Mouse (Mus musculus) embryonic facial prominence, embryonic 11.5 days (tissue): Measurements from ENCODE around the gene Frmd4a. TPM values are rescaled to one million over a fixed set of nuclear protein-coding genes. Genes with fewer than 3 reads are reported as not detected.

Experiments used
- ATAC-seq: fragments of 200-750 bp; cut with Nextera tagmentation; replicated peaks from 2 replicates; pipeline ENCODE4 v1.8.0; 2017; ENCODE audit warnings: low read depth; ENCODE audit not compliant: insufficient number of reproducible peaks, low FRiP score, low TSS enrichment
- DNase-seq: peaks from one replicate; pipeline ENCODE4 v3.0.0-alpha.2; 2015; ENCODE audit warnings: low spot score
- H3K27ac ChIP-seq: fragments of 300-500 bp; sonication (generic); replicated peaks from 2 replicates; pipeline ENCODE4 v1.5.1; 2014; ENCODE audit warnings: mild to moderate bottlenecking, low read depth, low read length, control low read depth
- H3K27me3 ChIP-seq: fragments of 300-500 bp; sonication (generic); 2 replicates; pipeline ENCODE4 v1.6.1; 2014; ENCODE audit warnings: mild to moderate bottlenecking, low read length, moderate library complexity, mixed read lengths; ENCODE audit not compliant: control insufficient read depth, insufficient read depth
- H3K36me3 ChIP-seq: fragments of 300-500 bp; sonication (generic); replicated peaks from 2 replicates; pipeline ENCODE4 v1.6.1; 2014; ENCODE audit warnings: low read depth, mild to moderate bottlenecking, low read length, moderate library complexity, mixed read lengths; ENCODE audit not compliant: control insufficient read depth, insufficient read depth
- H3K4me1 ChIP-seq: fragments of 300-500 bp; sonication (generic); 2 replicates; pipeline ENCODE4 v1.6.1; 2014; ENCODE audit warnings: low read length, mixed read lengths; ENCODE audit not compliant: control insufficient read depth, insufficient read depth
- H3K4me2 ChIP-seq: fragments of 300-500 bp; sonication (generic); 2 replicates; pipeline ENCODE4 v1.6.1; 2014; ENCODE audit warnings: low read depth, mild to moderate bottlenecking, control low read depth, low read length, moderate library complexity
- H3K4me3 ChIP-seq: fragments of 300-500 bp; sonication (generic); 2 replicates; pipeline ENCODE4 v1.5.1; 2014; ENCODE audit warnings: low read depth, low read length, control low read depth
- H3K9ac ChIP-seq: fragments of 300-500 bp; sonication (generic); replicated peaks from 2 replicates; pipeline ENCODE4 v1.6.1; 2014; ENCODE audit warnings: mild to moderate bottlenecking, control low read depth, low read length
- H3K9me3 ChIP-seq: fragments of 300-500 bp; sonication (generic); replicated peaks from 2 replicates; pipeline ENCODE4 v1.6.1; 2016; ENCODE audit warnings: mild to moderate bottlenecking, low read length, inconsistent platforms, mixed read lengths; ENCODE audit not compliant: control insufficient read depth
- WGBS: fragments of 180-500 bp; shearing (Covaris S2); extraction: QIAGEN DNeasy Blood & Tissue Kit; methylation state at CpG from one replicate; pipeline ENCODE4 v1.1.7; 2014; 5-methylcytosine and 5-hydroxymethylcytosine counted together
- polyA plus RNA-seq: library from polyadenylated mRNA; unstranded; fragments of >200 nt; fragmentation: Nextera tagmentation; extraction: Ambion mirVana; gene quantifications from 2 replicates; pipeline ENCODE4 v1.2.1, GENCODE M21; 2014

The Frmd4a gene
- polyA plus RNA-seq, 1 experiment from 2014 or later: 38.5 TPM

- H3K4me1 ChIP-seq: no peaks in the 10 kb centered on the region
- no peak for ATAC-seq
- H3K9me3 ChIP-seq: no peaks in the 10 kb centered on the region
- H3K4me3 ChIP-seq: no peak overlapping the region
- 30% methylated on average over 4 of the region's 4 CpGs for WGBS
- H3K4me2 ChIP-seq: no peak overlapping the region
- no peaks in the 10 kb centered on the region for H3K36me3 ChIP-seq
- H3K9ac ChIP-seq: no peak overlapping the region
- H3K27me3 ChIP-seq: no peaks in the 10 kb centered on the region
- no peak overlapping the region for H3K27ac ChIP-seq
- peak; percentile 18 for DNase-seq
Observed at GRCm38 (mm10) chr2:4285693-4286291, 268.3 kb downstream of the Frmd4a start.

- ATAC-seq: no peak
Observed at GRCm38 (mm10) chr2:4286390-4286901, 268.9 kb downstream of the Frmd4a start.

GRCm38 (mm10) chr2:4290475-4290874, 273.0 kb downstream of the Frmd4a start:
- no peak overlapping the region for H3K9ac ChIP-seq
- H3K4me1 ChIP-seq: no peaks in the 10 kb centered on the region
- H3K27me3 ChIP-seq: no peaks in the 10 kb centered on the region
- DNase-seq (no peak), ATAC-seq (no peak)
- H3K4me3 ChIP-seq: no peak overlapping the region
- H3K36me3 ChIP-seq: no peaks in the 10 kb centered on the region
- 93% methylated on average over 2 of the region's 2 CpGs for WGBS
- no peak overlapping the region for H3K27ac ChIP-seq
- H3K9me3 ChIP-seq: no peaks in the 10 kb centered on the region
- H3K4me2 ChIP-seq: no peak overlapping the region

More at GRCm38 (mm10) chr2:4286390-4286901, 268.9 kb downstream of the Frmd4a start:
- Histone ChIP-seq H3K9me3 (no peaks in the 10 kb centered on the region), H3K27ac (no peak overlapping the region), H3K27me3 (no peaks in the 10 kb centered on the region), H3K36me3 (no peaks in the 10 kb centered on the region), H3K4me3 (no peak overlapping the region), H3K4me2 (no peak overlapping the region), H3K9ac (no peak overlapping the region), H3K4me1 (no peaks in the 10 kb centered on the region)
- WGBS: 44% methylated on average over 8 of the region's 8 CpGs
- no peak for DNase-seq

GRCm38 (mm10) chr2:4291100-4291499, 273.6 kb downstream of the Frmd4a start:
- Histone ChIP-seq H3K4me2 (no peak overlapping the region), H3K9ac (no peak overlapping the region), H3K4me3 (no peak overlapping the region), H3K36me3 (no peaks in the 10 kb centered on the region), H3K9me3 (no peaks in the 10 kb centered on the region), H3K27me3 (no peaks in the 10 kb centered on the region), H3K27ac (no peak overlapping the region), H3K4me1 (no peaks in the 10 kb centered on the region)
- ATAC-seq (no peak), DNase-seq (no peak)
- 78% methylated on average over 2 of the region's 2 CpGs for WGBS

- Histone ChIP-seq H3K27ac (no peak overlapping the region), H3K9ac (no peak overlapping the region), H3K4me2 (no peak overlapping the region), H3K4me1 (no peaks in the 10 kb centered on the region; the same call in 1 of the 2 replicates), H3K9me3 (no peaks in the 10 kb centered on the region), H3K4me3 (no peak overlapping the region), H3K27me3 (no peaks in the 10 kb centered on the region), H3K36me3 (no peaks in the 10 kb centered on the region)
- DNase-seq (no peak), ATAC-seq (no peak)
- 87% methylated on average over 3 of the region's 3 CpGs for WGBS
Observed at GRCm38 (mm10) chr2:4291671-4292070, 274.2 kb downstream of the Frmd4a start.

GRCm38 (mm10) chr2:4293726-4294125, 276.2 kb downstream of the Frmd4a start:
- Histone ChIP-seq H3K9me3 (no peaks in the 10 kb centered on the region), H3K27me3 (no peaks in the 10 kb centered on the region), H3K36me3 (no peaks in the 10 kb centered on the region), H3K27ac (no peak overlapping the region), H3K4me3 (no peak overlapping the region), H3K4me2 (no peak overlapping the region), H3K4me1 (no peaks in the 10 kb centered on the region; the same call in 1 of the 2 replicates), H3K9ac (no peak overlapping the region)
- DNase-seq (no peak), ATAC-seq (no peak)
- whole genome bisulfite sequencing: 93% methylated on average over 1 of the region's 1 CpGs

- ATAC-seq (no peak), DNase-seq (no peak)
- no peaks in the 10 kb centered on the region for H3K27me3 ChIP-seq
- no peaks in the 10 kb centered on the region for H3K36me3 ChIP-seq
- H3K4me2 ChIP-seq: no peak overlapping the region
- H3K4me3 ChIP-seq: no peak overlapping the region
- H3K27ac ChIP-seq: 0 out of 2 replicates have a peak overlapping the region, but pooled peaks have one; percentile 22
- H3K9ac ChIP-seq: no peak overlapping the region
- H3K4me1 ChIP-seq: no peaks in the 10 kb centered on the region; the same call in 1 of the 2 replicates
- no peaks in the 10 kb centered on the region for H3K9me3 ChIP-seq
Observed at GRCm38 (mm10) chr2:4295641-4296040, 278.1 kb downstream of the Frmd4a start.

- Histone ChIP-seq H3K27ac (no peak overlapping the region), H3K4me3 (no peak overlapping the region), H3K4me2 (no peak overlapping the region), H3K9me3 (no peaks in the 10 kb centered on the region), H3K36me3 (no peaks in the 10 kb centered on the region), H3K4me1 (no peaks in the 10 kb centered on the region; the same call in 1 of the 2 replicates), H3K27me3 (no peaks in the 10 kb centered on the region), H3K9ac (no peak overlapping the region)
- 63% methylated on average over 10 of the region's 10 CpGs for WGBS
- DNase-seq (no peak), ATAC-seq (no peak)
Observed at GRCm38 (mm10) chr2:4296881-4297280, 279.4 kb downstream of the Frmd4a start.
